Mouse (Mus musculus) CH12.LX (cell line): ENCODE measurements at regions not wholly inside any gene's neighbourhood (a gene's known extent, or its start where the extent isn't known, plus 50 kb on each side); places are given as distances from the start of the nearest gene placed in this dataset.

Experiments
- CTCF ChIP-seq, 2 experiments: IDR thresholded peaks in 1 of 2; conservative IDR thresholded peaks in 1 of 2; 2 replicates each; pipeline ENCODE4 v1.5.1; 2011 to 2012; ENCODE audit warnings: low read depth in 2 of 2, low read length in 2 of 2, improper control_type of control experiment in 1 of 2, inconsistent platforms in 1 of 2, mild to moderate bottlenecking in 1 of 2, moderate library complexity in 1 of 2
- MEF2A ChIP-seq: IDR thresholded peaks from 2 replicates; pipeline ENCODE4 v1.6.1; 2014; ENCODE audit warnings: low read depth, mild to moderate bottlenecking, inconsistent platforms, low read length, improper control_type of control experiment, borderline replicate concordance
- POLR2A ChIP-seq: IDR thresholded peaks from 2 replicates; pipeline ENCODE4 v1.6.1; 2011; ENCODE audit warnings: low read depth, mild to moderate bottlenecking, improper control_type of control experiment, low read length
- RAD21 ChIP-seq: IDR thresholded peaks from 2 replicates; pipeline ENCODE4 v1.6.1; 2011; ENCODE audit warnings: low read depth, mild to moderate bottlenecking, low read length, improper control_type of control experiment, moderate library complexity
- SIN3A ChIP-seq: IDR thresholded peaks from 2 replicates; pipeline ENCODE4 v1.6.1; 2012; ENCODE audit warnings: low read length, improper control_type of control experiment, inconsistent platforms

DNA sequence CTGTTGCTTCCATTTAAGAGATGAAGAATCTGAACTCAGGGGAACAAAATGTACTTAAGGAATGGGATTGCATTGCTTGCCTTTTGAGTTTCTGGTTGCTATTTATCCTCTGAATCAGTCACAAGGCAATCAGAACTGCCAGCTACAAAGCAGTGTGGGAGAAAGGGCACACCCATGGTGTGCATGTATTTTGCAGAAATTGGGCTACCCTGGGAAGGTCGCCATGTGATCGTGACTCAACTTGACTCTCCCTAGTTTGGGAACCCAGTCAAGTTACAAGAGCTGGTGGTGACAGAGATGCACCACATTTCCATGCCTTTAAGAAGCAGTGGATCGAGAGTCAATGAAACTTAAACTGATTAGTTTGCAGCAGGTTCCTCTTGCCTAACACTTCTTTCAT, 98.5 kb upstream of the Pard3b start:
- no peak for TF ChIP-seq CTCF (conservative IDR thresholded peaks at IDR 0.05 in 1 of 2, IDR thresholded peaks at IDR 0.05 in 1 of 2; ENCODE audit: low read depth in 2 of 2, low read length in 2 of 2)
- no peak for TF ChIP-seq POLR2A
- no peak for TF ChIP-seq SIN3A
- TF ChIP-seq MEF2A: no peak
- TF ChIP-seq RAD21: no peak
